Mouse (Mus musculus) ES-Bruce4 (cell line): Measurements from ENCODE around the gene Zfp385b.

Experiments used
- CTCF ChIP-seq: IDR thresholded peaks from one replicate; pipeline ENCODE4 v1.8.1; 2011; ENCODE audit warnings: low read depth, low read length
- EP300 ChIP-seq: IDR thresholded peaks from 2 replicates; pipeline ENCODE4 v1.6.1; 2011; ENCODE audit warnings: low read depth, low read length; ENCODE audit not compliant: insufficient read depth

- TF ChIP-seq CTCF (no peak), EP300 (no peak)
Measured at GRCm38 (mm10) chr2:77516606-77517005, 302.8 kb downstream of the Zfp385b start.
